ENCODE assay signal across 1 mouse cellular context in the genomic region with DNA sequence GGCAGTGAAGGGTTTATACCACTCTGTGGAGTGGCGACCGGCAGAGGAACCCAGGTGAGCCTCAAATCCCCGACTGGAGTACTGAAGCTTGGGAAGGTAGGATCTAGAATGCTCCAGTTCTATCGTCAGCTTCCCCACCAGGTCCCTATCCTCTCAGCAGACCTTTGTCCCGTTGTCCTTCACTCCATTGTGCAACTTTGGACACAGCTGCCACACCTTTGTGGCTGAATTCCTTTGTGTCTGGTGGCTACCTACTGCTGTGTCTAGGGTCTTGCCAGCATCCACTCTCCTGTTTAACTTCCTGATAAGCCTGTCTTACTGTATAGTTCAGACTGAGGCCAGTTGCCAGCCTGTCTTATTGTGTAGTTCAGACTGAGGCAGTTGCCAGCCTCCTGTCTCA.
TF ChIP-seq lines count a peak whose summit lies in the region.

No protein-coding gene starts in this region.

TF ChIP-seq in MEL, 35 proteins besides CTCF, POLR2A, EP300 and RAD21 (continued from another document):
- no peak for TF ChIP-seq MXI1 (IDR thresholded peaks at IDR 0.05; ENCODE audit: low read depth, low read length)
- TF ChIP-seq ZNF384 (IDR thresholded peaks at IDR 0.05; ENCODE audit: low read depth, low read length), result no peak
- TF ChIP-seq MAFK (IDR thresholded peaks at IDR 0.05; ENCODE audit: borderline replicate concordance, low read depth, low read length), result no peak
- no peak for TF ChIP-seq ELF1 (IDR thresholded peaks at IDR 0.05; ENCODE audit: low read depth, low read length)
- TF ChIP-seq MYC (IDR thresholded peaks at IDR 0.05; ENCODE audit: low read depth, low read length), result no peak
- no peak for TF ChIP-seq MEF2A (IDR thresholded peaks at IDR 0.05; ENCODE audit: extremely low read depth, insufficient replicate concordance, low read depth, low read length, poor library complexity, severe bottlenecking)
- no peak for TF ChIP-seq ZMIZ1 (IDR thresholded peaks at IDR 0.05; ENCODE audit: low read depth, low read length)
